Mouse (Mus musculus) small intestine, adult 2 months (tissue): ENCODE data around the gene Bsg.

Experiments used
- CTCF ChIP-seq: fragments of 200-500 bp; IDR thresholded peaks from 2 replicates; pipeline ENCODE4 v1.5.1; 2012; ENCODE audit warnings: low read depth, mild to moderate bottlenecking, control low read depth, inconsistent platforms, low read length, moderate library complexity, mixed read lengths; ENCODE audit not compliant: insufficient replicate concordance, insufficient read length; ENCODE audit errors: extremely low read depth
- POLR2A ChIP-seq: fragments of 200-500 bp; IDR thresholded peaks from 2 replicates; pipeline ENCODE4 v1.6.1; 2012; ENCODE audit warnings: low read depth, mild to moderate bottlenecking, control low read depth, inconsistent platforms, low read length, moderate library complexity

- TF ChIP-seq CTCF (no peak), POLR2A (no peak)
These were observed 24.3 kb downstream of the Bsg start for GRCm38 (mm10) chr10:79728323-79729249.
